Mouse (Mus musculus): ENCODE data around the gene Ywhah. TPM values are rescaled to one million over a fixed set of nuclear protein-coding genes. Genes with fewer than 3 reads are reported as not detected.
"Not testable (repeated sequence)": the region's sequence is repeated elsewhere in the genome, so short reads cannot be mapped to it uniquely, and the experiment has no call there.

Ywhah gene
- polyA plus RNA-seq, 1 experiment, result not detected

DNA sequence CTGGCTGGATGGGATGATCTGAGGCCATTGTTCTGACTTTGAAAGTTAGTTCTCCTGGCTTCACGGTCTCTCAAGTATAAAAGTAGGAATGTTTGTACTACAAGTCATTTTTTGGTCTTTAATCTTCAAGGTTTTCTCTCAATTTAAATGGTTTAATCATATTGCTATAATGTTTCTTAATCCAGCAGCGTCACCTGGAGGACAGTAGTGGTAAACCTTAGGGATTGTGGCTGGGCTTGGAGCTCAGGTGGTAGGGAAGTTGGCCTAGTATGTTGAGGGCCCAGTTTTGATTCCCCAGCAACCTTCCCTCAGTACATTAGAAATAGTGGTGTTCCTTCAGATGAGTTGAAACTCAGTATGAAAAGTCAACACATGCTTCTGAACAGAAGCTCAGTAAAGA lies 3.0 kb downstream of the Ywhah start:
- no peak for TF ChIP-seq POLR2A (IDR thresholded peaks at IDR 0.05; ENCODE audit: insufficient read depth, low read depth, low read length)
- no peak for TF ChIP-seq CTCF (IDR thresholded peaks at IDR 0.05; ENCODE audit: insufficient read depth, low read depth, low read length)
- H3K4me1 ChIP-seq (ENCODE audit: control insufficient read depth, insufficient read depth, low read length), result peaks cover 11% of the 10 kb centered on the region
- no peak overlapping the region for H3K27ac ChIP-seq (ENCODE audit: insufficient read depth, low read depth, low read length)
- 48% methylated on average over 2 of the region's 2 CpGs for WGBS
- H3K4me3 ChIP-seq (ENCODE audit: insufficient read depth, low read depth, low read length), result 0 out of 2 replicates have a peak overlapping the region, but pooled peaks have one; percentile 25

DNA sequence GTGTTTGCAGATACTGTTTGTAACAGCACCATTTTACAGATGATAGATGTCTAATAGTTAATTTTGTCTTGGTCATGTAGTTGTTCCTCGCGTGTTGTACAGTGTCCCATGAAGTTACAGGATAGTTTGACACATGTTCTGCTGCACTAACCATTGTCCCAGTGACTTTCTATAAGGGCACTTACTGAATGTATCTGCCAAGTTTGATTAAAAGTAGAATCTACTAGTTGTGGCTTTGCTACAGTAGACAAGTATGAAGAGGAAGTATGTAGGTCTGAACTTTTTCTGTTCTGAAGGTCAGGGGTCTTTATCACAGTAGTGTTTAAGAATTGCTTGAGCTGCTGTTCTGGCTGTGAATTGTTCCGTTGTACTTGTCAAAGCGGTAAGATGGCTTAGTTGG lies 4.7 kb downstream of the Ywhah start:
- peaks cover 5% of the 10 kb centered on the region; the same call in 1 of the 2 replicates for H3K4me1 ChIP-seq (ENCODE audit: control insufficient read depth, insufficient read depth, low read length)
- no peak overlapping the region for H3K27ac ChIP-seq (ENCODE audit: insufficient read depth, low read depth, low read length)
- WGBS, result 58% methylated on average over 4 of the region's 4 CpGs
- TF ChIP-seq CTCF (IDR thresholded peaks at IDR 0.05; ENCODE audit: insufficient read depth, low read depth, low read length) (no peak), POLR2A (IDR thresholded peaks at IDR 0.05; ENCODE audit: insufficient read depth, low read depth, low read length) (no peak)
- H3K4me3 ChIP-seq (ENCODE audit: insufficient read depth, low read depth, low read length), result no peak overlapping the region

DNA sequence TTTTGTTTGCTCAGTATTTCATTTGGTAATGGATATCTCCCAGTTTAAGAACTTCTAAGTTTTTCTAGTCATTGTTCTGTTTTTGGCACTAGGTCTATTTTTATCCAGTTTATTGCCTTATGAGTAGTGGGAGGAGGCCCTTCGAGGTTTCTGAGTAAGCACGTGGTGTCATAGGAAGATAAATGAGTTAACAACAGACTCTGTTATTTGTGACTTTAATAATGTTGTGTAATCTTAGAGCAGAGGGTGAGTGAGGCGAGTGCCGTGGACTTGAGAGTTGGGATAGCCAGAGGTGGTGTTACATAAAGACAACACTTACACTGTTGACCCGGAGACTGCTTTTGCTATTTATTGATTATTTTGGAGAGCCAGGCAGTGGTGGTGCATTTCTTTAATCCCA lies 5.9 kb downstream of the Ywhah start:
- no peak for TF ChIP-seq CTCF (IDR thresholded peaks at IDR 0.05; ENCODE audit: insufficient read depth, low read depth, low read length)
- TF ChIP-seq POLR2A (IDR thresholded peaks at IDR 0.05; ENCODE audit: insufficient read depth, low read depth, low read length), result no peak
- Histone ChIP-seq H3K27ac (ENCODE audit: insufficient read depth, low read depth, low read length) (no peak overlapping the region), H3K4me1 (ENCODE audit: control insufficient read depth, insufficient read depth, low read length) (peaks cover 5% of the 10 kb centered on the region; the same call in 1 of the 2 replicates), H3K4me3 (ENCODE audit: insufficient read depth, low read depth, low read length) (no peak overlapping the region)
- 33% methylated on average over 5 of the region's 5 CpGs for WGBS

DNA sequence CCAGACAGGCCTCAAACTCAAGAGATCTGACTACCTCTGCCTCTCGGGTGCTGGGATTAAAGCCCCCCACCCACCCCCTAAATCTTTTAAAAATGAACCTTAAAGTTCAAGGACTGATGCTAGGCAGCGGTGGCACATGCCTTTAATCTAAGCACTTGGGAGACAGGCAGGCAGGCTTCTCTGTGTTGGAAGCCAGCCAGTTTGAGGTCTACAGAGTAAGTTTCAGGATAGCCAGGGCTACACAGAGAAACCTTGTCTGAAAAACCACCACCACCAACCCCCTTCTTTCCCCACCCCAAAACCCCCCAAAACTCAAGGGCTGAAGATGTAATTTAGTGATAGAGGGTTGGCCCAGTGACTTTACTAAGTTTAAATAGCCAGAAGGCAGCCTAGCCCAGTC lies 10.0 kb downstream of the Ywhah start:
- Histone ChIP-seq H3K27ac (ENCODE audit: insufficient read depth, low read depth, low read length) (no peak overlapping the region), H3K4me3 (ENCODE audit: insufficient read depth, low read depth, low read length) (no peak overlapping the region), H3K4me1 (ENCODE audit: control insufficient read depth, insufficient read depth, low read length) (peaks cover 9% of the 10 kb centered on the region)
- TF ChIP-seq CTCF (IDR thresholded peaks at IDR 0.05; ENCODE audit: insufficient read depth, low read depth, low read length) (no peak), POLR2A (IDR thresholded peaks at IDR 0.05; ENCODE audit: insufficient read depth, low read depth, low read length) (no peak)
- 57% methylated on average over 2 of the region's 2 CpGs for WGBS

DNA sequence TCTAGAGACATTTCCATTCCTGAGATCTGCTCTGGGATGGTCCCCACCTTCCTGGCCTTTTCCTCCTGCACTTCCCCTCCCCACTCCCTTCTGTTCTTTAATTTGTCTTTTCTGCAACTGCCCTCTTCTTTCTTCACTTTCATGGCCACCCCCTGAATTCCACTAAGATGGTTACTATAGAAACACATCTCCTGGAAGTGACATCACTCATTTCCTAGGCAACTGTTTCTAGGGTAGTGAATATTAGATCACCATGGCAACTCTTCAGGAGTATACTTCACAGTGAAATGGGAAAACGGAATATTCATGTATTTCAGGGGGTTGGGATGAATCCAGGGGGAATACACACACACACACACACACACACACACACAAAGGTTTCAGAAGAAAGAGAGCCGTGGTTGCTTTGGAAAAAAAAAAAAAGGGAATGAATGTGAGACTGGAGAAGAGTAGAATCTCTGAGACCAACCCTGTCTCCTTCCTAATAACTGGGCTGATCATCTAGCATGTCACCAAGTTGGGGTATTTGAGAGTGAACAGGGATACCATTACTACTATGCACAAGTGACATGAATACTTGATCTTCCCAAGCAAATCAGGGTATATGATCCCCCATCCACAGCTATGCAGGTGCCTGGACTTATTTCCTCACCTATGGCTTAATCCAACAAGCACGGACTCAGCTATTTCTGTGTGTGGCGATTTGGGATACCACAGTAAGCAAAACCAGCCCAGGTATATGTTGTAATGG lies 12.0 kb downstream of the Ywhah start:
- no peak overlapping the region for H3K4me3 ChIP-seq (ENCODE audit: insufficient read depth, low read depth, low read length)
- TF ChIP-seq CTCF (IDR thresholded peaks at IDR 0.05; ENCODE audit: insufficient read depth, low read depth, low read length), result no peak
- TF ChIP-seq POLR2A (IDR thresholded peaks at IDR 0.05; ENCODE audit: insufficient read depth, low read depth, low read length), result no peak
- 44% methylated on average over 4 of the region's 4 CpGs for whole genome bisulfite sequencing
- 0 out of 2 replicates have a peak overlapping the region, but pooled peaks have one; percentile 2 for H3K27ac ChIP-seq (ENCODE audit: insufficient read depth, low read depth, low read length)
- peaks cover 11% of the 10 kb centered on the region for H3K4me1 ChIP-seq (ENCODE audit: control insufficient read depth, insufficient read depth, low read length)

DNA sequence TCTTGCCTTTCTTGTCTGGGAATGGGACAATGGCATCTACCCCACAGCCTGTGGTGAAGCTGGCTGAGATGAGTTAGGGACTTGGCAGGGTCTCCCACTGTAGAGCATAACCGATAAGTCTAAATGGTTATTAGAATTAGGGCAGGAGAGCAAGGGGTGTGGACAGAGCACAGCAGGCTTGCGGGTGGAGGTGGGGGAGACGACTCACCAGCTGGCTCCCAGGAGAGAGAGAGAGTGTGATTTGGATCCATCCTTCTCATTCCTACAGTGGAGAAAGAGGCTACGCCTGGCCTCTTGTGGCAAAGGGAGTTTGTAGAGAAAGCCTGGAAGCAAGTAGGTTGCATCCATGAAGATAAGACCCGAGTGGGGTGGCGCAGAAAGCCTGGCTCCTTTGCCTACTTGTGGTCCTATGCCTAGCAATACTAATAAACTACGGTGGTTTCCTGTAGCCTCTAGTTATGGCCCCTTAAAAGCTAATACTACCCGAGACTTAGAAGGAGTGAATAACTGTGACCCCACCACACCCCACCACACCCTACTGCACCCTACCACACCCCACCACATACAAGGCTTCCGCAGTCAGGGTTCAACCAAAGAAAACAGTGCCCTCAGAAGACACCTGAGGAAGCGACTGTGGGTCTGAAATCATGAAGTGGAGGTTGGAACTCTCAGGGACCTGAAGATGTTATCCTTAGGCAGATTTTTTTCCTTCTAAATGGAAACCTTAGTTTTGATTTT lies 13.6 kb downstream of the Ywhah start:
- Histone ChIP-seq H3K27ac (ENCODE audit: insufficient read depth, low read depth, low read length) (no peak overlapping the region), H3K4me1 (ENCODE audit: control insufficient read depth, insufficient read depth, low read length) (peaks cover 11% of the 10 kb centered on the region), H3K4me3 (ENCODE audit: insufficient read depth, low read depth, low read length) (no peak overlapping the region)
- 67% methylated on average over 10 of the region's 10 CpGs for WGBS
- no peak for TF ChIP-seq CTCF (IDR thresholded peaks at IDR 0.05; ENCODE audit: insufficient read depth, low read depth, low read length)
- TF ChIP-seq POLR2A (IDR thresholded peaks at IDR 0.05; ENCODE audit: insufficient read depth, low read depth, low read length), result no peak

DNA sequence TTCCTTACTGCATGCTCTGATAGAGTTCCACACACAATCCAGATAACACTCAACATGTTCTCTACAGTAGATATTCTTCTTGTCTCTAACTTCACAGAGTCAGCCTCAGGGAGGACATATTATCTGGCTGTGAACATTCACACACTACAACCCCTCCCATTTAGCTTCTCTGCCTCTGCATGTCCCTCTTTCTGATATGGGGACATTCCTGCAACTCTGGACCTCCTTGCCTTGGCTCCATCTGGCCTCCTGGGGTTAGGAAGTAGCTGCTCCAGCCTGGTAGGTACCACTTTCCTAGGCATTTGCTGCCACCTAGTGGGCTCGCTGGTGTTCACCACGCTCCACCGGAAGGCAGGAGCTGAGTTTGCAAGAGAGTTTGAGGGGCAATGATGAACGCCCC lies 14.5 kb downstream of the Ywhah start:
- TF ChIP-seq POLR2A (IDR thresholded peaks at IDR 0.05; ENCODE audit: insufficient read depth, low read depth, low read length) (no peak), CTCF (IDR thresholded peaks at IDR 0.05; ENCODE audit: insufficient read depth, low read depth, low read length) (peak; percentile 91)
- 0% methylated on average over 4 of the region's 4 CpGs for WGBS
- H3K27ac ChIP-seq (ENCODE audit: insufficient read depth, low read depth, low read length), result no peak overlapping the region
- H3K4me3 ChIP-seq (ENCODE audit: insufficient read depth, low read depth, low read length), result no peak overlapping the region
- peaks cover 11% of the 10 kb centered on the region for H3K4me1 ChIP-seq (ENCODE audit: control insufficient read depth, insufficient read depth, low read length)

DNA sequence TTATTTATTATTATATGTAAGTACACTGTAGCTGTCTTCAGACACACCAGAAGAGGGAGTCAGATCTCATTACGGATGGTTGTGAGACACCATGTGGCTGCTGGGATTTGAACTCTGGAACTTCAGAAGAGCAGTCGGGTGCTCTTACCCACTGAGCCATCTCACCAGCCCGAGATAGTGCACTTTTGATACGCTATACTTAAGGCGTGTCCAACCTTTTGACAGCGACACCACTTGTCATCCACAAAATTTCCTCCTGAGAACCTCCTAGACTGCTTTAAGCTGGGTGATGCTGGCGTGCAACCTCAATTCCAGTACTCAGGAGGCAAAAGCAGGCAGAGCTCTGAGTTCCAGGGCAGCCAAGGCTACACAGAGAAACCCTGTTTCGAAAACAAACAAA lies 15.0 kb downstream of the Ywhah start:
- WGBS, result 43% methylated on average over 8 of the region's 8 CpGs
- H3K4me3 ChIP-seq (ENCODE audit: insufficient read depth, low read depth, low read length); H3K27ac ChIP-seq (ENCODE audit: insufficient read depth, low read depth, low read length): not testable (repeated sequence)
- peaks cover 11% of the 10 kb centered on the region for H3K4me1 ChIP-seq (ENCODE audit: control insufficient read depth, insufficient read depth, low read length)

DNA sequence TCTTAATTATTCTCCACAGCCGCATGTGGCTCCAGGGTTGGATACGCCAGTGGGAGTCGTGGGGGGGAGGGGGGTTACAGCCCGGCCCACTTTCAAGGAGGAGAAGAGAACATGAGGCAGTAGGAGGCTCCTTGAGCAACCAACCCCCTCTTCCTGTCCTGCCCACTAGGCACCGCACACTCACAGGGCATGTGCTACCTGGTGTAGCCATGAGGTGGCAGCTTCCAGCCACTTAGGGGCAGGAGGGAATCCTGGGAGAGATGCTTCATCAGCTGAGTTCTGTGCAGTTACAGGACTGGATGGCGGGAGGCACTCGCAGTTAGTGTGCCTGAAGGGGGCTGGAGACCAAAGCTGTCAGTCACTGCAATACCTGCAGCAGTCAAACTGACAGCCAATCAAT lies 15.5 kb downstream of the Ywhah start:
- WGBS, result 18% methylated on average over 7 of the region's 7 CpGs

More for the DNA sequence above, 15.5 kb downstream of the Ywhah start:
- H3K4me3 ChIP-seq (ENCODE audit: insufficient read depth, low read depth, low read length), result no peak overlapping the region
- H3K4me1 ChIP-seq (ENCODE audit: control insufficient read depth, insufficient read depth, low read length), result peaks cover 11% of the 10 kb centered on the region
- no peak overlapping the region for H3K27ac ChIP-seq (ENCODE audit: insufficient read depth, low read depth, low read length)
- 0 out of 2 replicates have a peak, but pooled peaks have one; percentile 11 for TF ChIP-seq CTCF (IDR thresholded peaks at IDR 0.05; ENCODE audit: insufficient read depth, low read depth, low read length)
- no peak for TF ChIP-seq POLR2A (IDR thresholded peaks at IDR 0.05; ENCODE audit: insufficient read depth, low read depth, low read length)
